Mouse (Mus musculus): ENCODE data around the gene Fbxo46.

GRCm38 (mm10) chr7:19136168-19136567 is 16.5 kb downstream of the Fbxo46 start:
- TF ChIP-seq CTCF (conservative IDR thresholded peaks at IDR 0.05; ENCODE audit: low read length) (peak; percentile 35), NANOG (IDR thresholded peaks at IDR 0.05; ENCODE audit: borderline replicate concordance, low read length) (no peak), POU5F1 (IDR thresholded peaks at IDR 0.05; ENCODE audit: borderline replicate concordance, low read length) (no peak)
